Mouse (Mus musculus) spleen, adult 2 months (tissue): Measurements from ENCODE around the gene Nek4.
A peak's percentile ranks its signal among the peaks of the same experiment; 100 is the strongest.

Experiments
- CTCF ChIP-seq: fragments of 200-500 bp; IDR thresholded peaks from 2 replicates; pipeline ENCODE4 v1.5.1; 2011; ENCODE audit warnings: mild to moderate bottlenecking, inconsistent platforms; ENCODE audit not compliant: insufficient read depth, insufficient read length, insufficient replicate concordance; ENCODE audit errors: extremely low read depth
- POLR2A ChIP-seq: fragments of 200-500 bp; IDR thresholded peaks from 2 replicates; pipeline ENCODE4 v1.6.1; 2011; ENCODE audit warnings: low read depth, low read length, inconsistent platforms

DNA sequence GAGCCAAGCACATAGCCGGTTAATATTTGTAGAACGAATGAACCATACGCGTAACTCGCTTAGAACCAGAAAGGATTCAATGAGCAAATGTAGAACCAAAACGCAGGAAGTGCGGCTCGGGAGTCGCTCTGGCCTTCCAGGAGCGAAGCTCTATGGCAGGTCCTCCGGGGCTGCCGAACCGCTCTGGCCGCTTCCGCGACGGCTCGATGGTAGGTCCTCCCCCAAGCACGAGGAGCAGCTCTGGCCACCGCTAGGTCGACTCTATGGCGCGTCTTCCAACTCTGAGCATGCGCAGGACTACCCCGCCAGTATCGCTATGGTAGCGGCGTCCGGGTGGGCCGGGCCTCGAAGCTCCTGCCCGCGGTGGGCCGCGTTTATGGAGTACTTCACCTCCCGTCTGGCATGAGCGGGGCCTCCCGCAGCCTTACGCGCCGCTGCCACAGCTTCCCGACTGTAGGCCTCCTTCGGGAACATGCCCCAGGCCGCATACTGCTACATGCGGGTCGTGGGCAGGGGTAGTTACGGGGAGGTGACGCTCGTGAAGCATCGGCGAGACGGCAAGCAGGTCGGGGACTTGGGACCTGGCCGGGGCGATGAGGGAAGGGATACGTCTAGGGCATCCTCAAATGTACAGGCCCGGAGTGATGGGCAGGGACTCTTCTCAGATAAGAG is at the start of gene Nek4:
- peak; percentile 9; the same call in 1 of the 2 replicates for TF ChIP-seq POLR2A
- TF ChIP-seq CTCF, result no peak
